Mouse (Mus musculus): ENCODE data around the gene Fam208b. TPM values are rescaled to one million over a fixed set of nuclear protein-coding genes. Genes with fewer than 3 reads are reported as not detected.

Gene Fam208b
- polyA plus RNA-seq, 2 experiments, result 3.5 to 4.2 TPM

GRCm38 (mm10) chr13:3538969-3539562 lies 71.8 kb downstream of the Fam208b start:
- H3K4me1 ChIP-seq (replicated peaks; ENCODE audit: control insufficient read depth in 2 of 2, insufficient read depth in 2 of 2, low read length in 1 of 2), result peaks cover 16 to 19% of the 10 kb centered on the region in 2 experiments
- H3K9ac ChIP-seq (replicated peaks), result peak overlapping the region; percentile 81
- peak overlapping the region; percentile 78 to 88 for H3K4me3 ChIP-seq (ENCODE audit: insufficient read depth in 1 of 2, low read depth in 2 of 2, low read length in 2 of 2)
- peak in 2 of 3 experiments; percentile 9 to 31 for DNase-seq (ENCODE audit: low read depth in 3 of 3, low spot score in 3 of 3)
- no peaks in the 10 kb centered on the region for H3K9me3 ChIP-seq (ENCODE audit: control insufficient read depth, low read length)
- 4% methylated on average over 15 of the region's 15 CpGs for WGBS (ENCODE audit: insufficient replicate concordance)
- no peak for TF ChIP-seq EP300 (IDR thresholded peaks at IDR 0.05; ENCODE audit: low read depth)
- no peak for TF ChIP-seq CTCF (IDR thresholded peaks at IDR 0.05; ENCODE audit: low read depth)
- H3K27me3 ChIP-seq (ENCODE audit: control insufficient read depth, insufficient read depth, low read length), result no peaks in the 10 kb centered on the region
- no peaks in the 10 kb centered on the region for H3K36me3 ChIP-seq (replicated peaks; ENCODE audit: control insufficient read depth, insufficient read depth, low read depth)
- peak overlapping the region; percentile 81 for H3K27ac ChIP-seq
- ATAC-seq (ENCODE audit: insufficient read depth), result no peak
- peak overlapping the region; percentile 92 for H3K4me2 ChIP-seq (ENCODE audit: low read depth)

- no peak; the same call in 1 of the 2 replicates for TF ChIP-seq CTCF (IDR thresholded peaks at IDR 0.05; ENCODE audit: low read depth)
- TF ChIP-seq EP300 (IDR thresholded peaks at IDR 0.05; ENCODE audit: low read depth), result no peak
Measured at GRCm38 (mm10) chr13:3538223-3538968, 72.5 kb downstream of the Fam208b start.

GRCm38 (mm10) chr13:3537594-3538222 lies 73.2 kb downstream of the Fam208b start, which contains the start of gene Gdi2:
Gdi2 (plus strand) TSS chr13:3538063.
- peak within 1 kb of the TSS; percentile 80 to 88 for H3K4me3 ChIP-seq (ENCODE audit: insufficient read depth in 1 of 2, low read depth in 2 of 2, low read length in 2 of 2)
- H3K36me3 ChIP-seq (replicated peaks; ENCODE audit: control insufficient read depth, insufficient read depth, low read depth), result no peaks in the 10 kb centered on the region
- H3K4me2 ChIP-seq (ENCODE audit: low read depth), result peak within 1 kb of the TSS; percentile 92
- DNase-seq (ENCODE audit: low read depth in 3 of 3, low spot score in 3 of 3) (peak; percentile 96), ATAC-seq (ENCODE audit: insufficient read depth) (peak; percentile 96)
- under 1% methylated on average over 38 of the region's 47 CpGs for WGBS (ENCODE audit: insufficient replicate concordance)
- peak within 1 kb of the TSS; percentile 81 for H3K9ac ChIP-seq (replicated peaks)
- no peaks in the 10 kb centered on the region for H3K27me3 ChIP-seq (ENCODE audit: control insufficient read depth, insufficient read depth, low read length)
- no peaks in the 10 kb centered on the region for H3K9me3 ChIP-seq (ENCODE audit: control insufficient read depth, low read length)
- TF ChIP-seq EP300 (IDR thresholded peaks at IDR 0.05; ENCODE audit: low read depth) (peak; percentile 80), CTCF (IDR thresholded peaks at IDR 0.05; ENCODE audit: low read depth) (no peak)
- H3K27ac ChIP-seq, result peak within 1 kb of the TSS; percentile 87
- H3K4me1 ChIP-seq (replicated peaks; ENCODE audit: control insufficient read depth in 2 of 2, insufficient read depth in 2 of 2, low read length in 1 of 2), result peaks cover 16 to 19% of the 10 kb centered on the region in 2 experiments

More at GRCm38 (mm10) chr13:3538223-3538968, 72.5 kb downstream of the Fam208b start:
- H3K27ac ChIP-seq, result peak overlapping the region; percentile 81
- peak overlapping the region; percentile 81 for H3K9ac ChIP-seq (replicated peaks)
- H3K4me1 ChIP-seq (replicated peaks; ENCODE audit: control insufficient read depth in 2 of 2, insufficient read depth in 2 of 2, low read length in 1 of 2), result peaks cover 16 to 19% of the 10 kb centered on the region in 2 experiments
- DNase-seq (ENCODE audit: low read depth in 3 of 3, low spot score in 3 of 3) (peak in 2 of 3 experiments; percentile 31 to 46), ATAC-seq (ENCODE audit: insufficient read depth) (peak; percentile 70)
- no peaks in the 10 kb centered on the region for H3K9me3 ChIP-seq (ENCODE audit: control insufficient read depth, low read length)
- peak overlapping the region; percentile 92 for H3K4me2 ChIP-seq (ENCODE audit: low read depth)
- no peaks in the 10 kb centered on the region for H3K27me3 ChIP-seq (ENCODE audit: control insufficient read depth, insufficient read depth, low read length)
- WGBS (ENCODE audit: insufficient replicate concordance), result under 1% methylated on average over 59 of the region's 59 CpGs
- no peaks in the 10 kb centered on the region for H3K36me3 ChIP-seq (replicated peaks; ENCODE audit: control insufficient read depth, insufficient read depth, low read depth)
- peak overlapping the region; percentile 78 to 88 for H3K4me3 ChIP-seq (ENCODE audit: insufficient read depth in 1 of 2, low read depth in 2 of 2, low read length in 2 of 2)

- 71% methylated on average over 4 of the region's 4 CpGs for WGBS (ENCODE audit: insufficient replicate concordance)
- ATAC-seq (ENCODE audit: insufficient read depth) (no peak), DNase-seq (ENCODE audit: low read depth in 3 of 3, low spot score in 3 of 3) (no peak)
- Histone ChIP-seq H3K9ac (replicated peaks) (no peak overlapping the region), H3K9me3 (ENCODE audit: control insufficient read depth, low read length) (no peaks in the 10 kb centered on the region), H3K27ac (no peak overlapping the region), H3K4me3 (ENCODE audit: insufficient read depth in 1 of 2, low read depth in 2 of 2, low read length in 2 of 2) (no peak overlapping the region), H3K27me3 (ENCODE audit: control insufficient read depth, insufficient read depth, low read length) (no peaks in the 10 kb centered on the region), H3K4me1 (replicated peaks; ENCODE audit: control insufficient read depth in 2 of 2, insufficient read depth in 2 of 2, low read length in 1 of 2) (peaks cover 5 to 7% of the 10 kb centered on the region in 2 experiments), H3K4me2 (ENCODE audit: low read depth) (no peak overlapping the region), H3K36me3 (replicated peaks; ENCODE audit: control insufficient read depth, insufficient read depth, low read depth) (no peaks in the 10 kb centered on the region)
- TF ChIP-seq EP300 (IDR thresholded peaks at IDR 0.05; ENCODE audit: low read depth), result no peak
- no peak for TF ChIP-seq CTCF (IDR thresholded peaks at IDR 0.05; ENCODE audit: low read depth)
Measured at GRCm38 (mm10) chr13:3534146-3534545, 76.8 kb downstream of the Fam208b start.

- Histone ChIP-seq H3K9me3 (ENCODE audit: control insufficient read depth, low read length) (no peaks in the 10 kb centered on the region), H3K4me3 (ENCODE audit: insufficient read depth in 1 of 2, low read depth in 2 of 2, low read length in 2 of 2) (no peak overlapping the region), H3K27me3 (ENCODE audit: control insufficient read depth, insufficient read depth, low read length) (no peaks in the 10 kb centered on the region), H3K4me1 (replicated peaks; ENCODE audit: control insufficient read depth in 2 of 2, insufficient read depth in 2 of 2, low read length in 1 of 2) (peaks cover 5 to 7% of the 10 kb centered on the region in 2 experiments), H3K36me3 (replicated peaks; ENCODE audit: control insufficient read depth, insufficient read depth, low read depth) (no peaks in the 10 kb centered on the region), H3K9ac (replicated peaks) (no peak overlapping the region), H3K27ac (no peak overlapping the region), H3K4me2 (ENCODE audit: low read depth) (no peak overlapping the region)
- no peak for TF ChIP-seq EP300 (IDR thresholded peaks at IDR 0.05; ENCODE audit: low read depth)
- TF ChIP-seq CTCF (IDR thresholded peaks at IDR 0.05; ENCODE audit: low read depth), result no peak
- ATAC-seq (ENCODE audit: insufficient read depth), result no peak
- 40% methylated on average over 4 of the region's 4 CpGs for WGBS (ENCODE audit: insufficient replicate concordance)
- DNase-seq (ENCODE audit: low read depth in 3 of 3, low spot score in 3 of 3), result no peak
Measured at GRCm38 (mm10) chr13:3532451-3532850, 78.5 kb downstream of the Fam208b start.
